Mouse (Mus musculus) MEL (cell line): ENCODE results near the gene Cblb. TPM values are rescaled to one million over a fixed set of nuclear protein-coding genes. Genes with fewer than 3 reads are reported as not detected.

ENCODE experiments used
- DNase-seq: peaks from one replicate; pipeline ENCODE4 v3.0.0; 2011; ENCODE audit warnings: low read depth, low spot score
- H3K27ac ChIP-seq: 2 replicates; pipeline ENCODE4 v1.5.1; 2012; ENCODE audit warnings: low read depth, mild to moderate bottlenecking, control low read depth, low read length, moderate library complexity; ENCODE audit not compliant: control insufficient read depth
- H3K27me3 ChIP-seq, 2 experiments: fragments of 150-350 bp in 1 of 2; sonication (generic) in 1 of 2; 2 replicates each; pipeline ENCODE4 v1.6.1; 2012; ENCODE audit warnings: low read length in 2 of 2, mild to moderate bottlenecking in 2 of 2, improper control_type of control experiment in 1 of 2, moderate library complexity in 1 of 2; ENCODE audit not compliant: insufficient read depth in 2 of 2, control insufficient read depth in 1 of 2
- H3K36me3 ChIP-seq, 2 experiments: 2 replicates each; pipeline ENCODE4 v1.6.1; 2012 to 2014; ENCODE audit warnings: low read length in 2 of 2, improper control_type of control experiment in 1 of 2, inconsistent platforms in 1 of 2, mild to moderate bottlenecking in 1 of 2; ENCODE audit not compliant: insufficient read depth in 2 of 2, control insufficient read depth in 1 of 2
- H3K4me1 ChIP-seq, 2 experiments: fragments of 150-350 bp in 1 of 2; sonication (generic) in 1 of 2; 2 replicates each; pipeline ENCODE4 v1.6.1; 2012; ENCODE audit warnings: low read length in 2 of 2, improper control_type of control experiment in 1 of 2, mild to moderate bottlenecking in 1 of 2; ENCODE audit not compliant: insufficient read depth in 2 of 2, control insufficient read depth in 1 of 2
- H3K4me3 ChIP-seq, 2 experiments: fragments of 150-350 bp in 1 of 2; sonication (generic) in 1 of 2; 2 replicates each; pipeline ENCODE4 v1.5.1; 2012; ENCODE audit warnings: low read depth in 2 of 2, low read length in 2 of 2, mild to moderate bottlenecking in 2 of 2, moderate library complexity in 2 of 2, control low read depth in 1 of 2, improper control_type of control experiment in 1 of 2; ENCODE audit not compliant: control insufficient read depth in 1 of 2, insufficient read depth in 1 of 2
- H3K79me2 ChIP-seq: 2 replicates; pipeline ENCODE4 v1.6.1; 2012; ENCODE audit warnings: mild to moderate bottlenecking, low read length, moderate library complexity; ENCODE audit not compliant: control insufficient read depth, poor library complexity, insufficient read depth
- H3K9ac ChIP-seq: 2 replicates; pipeline ENCODE4 v1.6.1; 2012; ENCODE audit warnings: low read depth, mild to moderate bottlenecking, control low read depth, low read length, moderate library complexity; ENCODE audit not compliant: control insufficient read depth, poor library complexity, severe bottlenecking
- H3K9me3 ChIP-seq: fragments of 150-350 bp; sonication (generic); replicated peaks from 2 replicates; pipeline ENCODE4 v1.6.1; 2012; ENCODE audit warnings: mild to moderate bottlenecking, low read length, improper control_type of control experiment, moderate library complexity; ENCODE audit not compliant: insufficient read depth
- BHLHE40 ChIP-seq: IDR thresholded peaks from 2 replicates; pipeline ENCODE4 v1.6.1; 2012; ENCODE audit warnings: low read depth, mild to moderate bottlenecking, inconsistent platforms, low read length, improper control_type of control experiment, borderline replicate concordance
- CHD1 ChIP-seq: IDR thresholded peaks from 2 replicates; pipeline ENCODE4 v1.6.1; 2012; ENCODE audit warnings: low read depth, mild to moderate bottlenecking, inconsistent platforms, low read length, improper control_type of control experiment
- CTCF ChIP-seq, 3 experiments: IDR thresholded peaks in 2 of 3; conservative IDR thresholded peaks in 1 of 3; 2 replicates each; pipeline ENCODE4 v1.5.1; 2011 to 2012; ENCODE audit warnings: low read length in 3 of 3, low read depth in 2 of 3, mild to moderate bottlenecking in 2 of 3, improper control_type of control experiment in 1 of 3, inconsistent platforms in 1 of 3, mixed read lengths in 1 of 3, moderate library complexity in 1 of 3; ENCODE audit not compliant: control insufficient read depth in 1 of 3, insufficient read depth in 1 of 3, poor library complexity in 1 of 3, severe bottlenecking in 1 of 3
- ELF1 ChIP-seq: IDR thresholded peaks from 2 replicates; pipeline ENCODE4 v1.6.1; 2014; ENCODE audit warnings: low read depth, mild to moderate bottlenecking, inconsistent platforms, low read length, improper control_type of control experiment, moderate library complexity
- EP300 ChIP-seq, 2 experiments: IDR thresholded peaks; 2 replicates each; pipeline ENCODE4 v1.6.1; 2011; ENCODE audit warnings: improper control_type of control experiment in 2 of 2, low read length in 2 of 2, low read depth in 1 of 2, mild to moderate bottlenecking in 1 of 2
- JUND ChIP-seq: IDR thresholded peaks from 2 replicates; pipeline ENCODE4 v1.6.1; 2011; ENCODE audit warnings: low read depth, mild to moderate bottlenecking, improper control_type of control experiment, low read length
- KAT2A ChIP-seq: conservative IDR thresholded peaks from 2 replicates; pipeline ENCODE4 v1.6.1; 2012; ENCODE audit warnings: low read depth, low read length, improper control_type of control experiment, inconsistent platforms
- MAFK ChIP-seq: IDR thresholded peaks from 2 replicates; pipeline ENCODE4 v1.6.1; 2011; ENCODE audit warnings: low read depth, mild to moderate bottlenecking, low read length, improper control_type of control experiment, borderline replicate concordance
- MAX ChIP-seq: IDR thresholded peaks from 2 replicates; pipeline ENCODE4 v1.6.1; 2011; ENCODE audit warnings: low read length, improper control_type of control experiment
- MEF2A ChIP-seq: IDR thresholded peaks from 2 replicates; pipeline ENCODE4 v1.6.1; 2014; ENCODE audit warnings: low read depth, mild to moderate bottlenecking, inconsistent platforms, low read length, improper control_type of control experiment; ENCODE audit not compliant: poor library complexity, insufficient replicate concordance, severe bottlenecking; ENCODE audit errors: extremely low read depth
- MXI1 ChIP-seq: IDR thresholded peaks from 2 replicates; pipeline ENCODE4 v1.6.1; 2011; ENCODE audit warnings: mild to moderate bottlenecking, low read depth, low read length, improper control_type of control experiment
- NELFE ChIP-seq: IDR thresholded peaks from 2 replicates; pipeline ENCODE4 v1.6.1; 2011; ENCODE audit warnings: low read depth, low read length, improper control_type of control experiment
- NRF1 ChIP-seq: IDR thresholded peaks from 2 replicates; pipeline ENCODE4 v1.6.1; 2014; ENCODE audit warnings: low read depth, mild to moderate bottlenecking, inconsistent platforms, low read length, improper control_type of control experiment, moderate library complexity; ENCODE audit not compliant: poor library complexity, insufficient read depth, severe bottlenecking
- POLR2A ChIP-seq, 2 experiments: IDR thresholded peaks; 2 replicates each; pipeline ENCODE4 v1.6.1; 2011 to 2012; ENCODE audit warnings: low read length in 2 of 2, mild to moderate bottlenecking in 2 of 2, control low read depth in 1 of 2, improper control_type of control experiment in 1 of 2, low read depth in 1 of 2, moderate library complexity in 1 of 2; ENCODE audit not compliant: control insufficient read depth in 1 of 2, insufficient read depth in 1 of 2, poor library complexity in 1 of 2
- POLR2AphosphoS5 ChIP-seq: IDR thresholded peaks from 2 replicates; pipeline ENCODE4 v1.6.1; 2012; ENCODE audit warnings: low read depth, borderline replicate concordance, mild to moderate bottlenecking, inconsistent platforms, low read length, moderate library complexity, mixed read lengths
- RAD21 ChIP-seq: IDR thresholded peaks from 2 replicates; pipeline ENCODE4 v1.6.1; 2011; ENCODE audit warnings: mild to moderate bottlenecking, low read depth, low read length, improper control_type of control experiment
- SIN3A ChIP-seq: IDR thresholded peaks from 2 replicates; pipeline ENCODE4 v1.6.1; 2012; ENCODE audit warnings: low read length, improper control_type of control experiment, inconsistent platforms
- TAL1 ChIP-seq: IDR thresholded peaks from 2 replicates; pipeline ENCODE4 v1.6.1; 2012; ENCODE audit warnings: mild to moderate bottlenecking, inconsistent platforms, low read length, moderate library complexity, mixed read lengths
- TCF12 ChIP-seq: IDR thresholded peaks from 2 replicates; pipeline ENCODE4 v1.6.1; 2014; ENCODE audit warnings: low read depth, mild to moderate bottlenecking, inconsistent platforms, low read length, improper control_type of control experiment, moderate library complexity
- UBTF ChIP-seq: IDR thresholded peaks from 2 replicates; pipeline ENCODE4 v1.6.1; 2012; ENCODE audit warnings: low read depth, mild to moderate bottlenecking, inconsistent platforms, low read length, improper control_type of control experiment, moderate library complexity, borderline replicate concordance; ENCODE audit not compliant: insufficient read depth
- USF2 ChIP-seq, 2 experiments: IDR thresholded peaks; 2 replicates each; pipeline ENCODE4 v1.6.1; 2011 to 2012; ENCODE audit warnings: improper control_type of control experiment in 2 of 2, low read length in 2 of 2, borderline replicate concordance in 1 of 2, inconsistent platforms in 1 of 2, low read depth in 1 of 2, mild to moderate bottlenecking in 1 of 2; ENCODE audit not compliant: insufficient read depth in 1 of 2
- ZC3H11A ChIP-seq: IDR thresholded peaks from 2 replicates; pipeline ENCODE4 v1.6.1; 2012; ENCODE audit warnings: low read depth, mild to moderate bottlenecking, inconsistent platforms, low read length, improper control_type of control experiment
- ZMIZ1 ChIP-seq: IDR thresholded peaks from 2 replicates; pipeline ENCODE4 v1.6.1; 2012; ENCODE audit warnings: low read depth, mild to moderate bottlenecking, inconsistent platforms, low read length, improper control_type of control experiment, moderate library complexity
- polyA plus RNA-seq, 2 experiments: library from polyadenylated mRNA; stranded (reverse) in 1 of 2; unstranded in 1 of 2; fragments of >175 nt in 1 of 2; fragments of >200 nt in 1 of 2; gene quantifications; 2 replicates each; pipeline versions ENCODE4 v1.2.1 to v1.2.4; 2012; ENCODE audit warnings: low replicate concordance in 2 of 2, low read depth in 1 of 2; ENCODE audit not compliant: insufficient read length in 2 of 2, insufficient read depth in 1 of 2, missing spikeins in 1 of 2
- total RNA-seq: library from RNA; depleted of rRNA; stranded (reverse); fragments of 300-350 nt; gene quantifications from 2 replicates; pipeline ENCODE4 v1.2.3, GENCODE M21; 2012

Cblb gene
- total and polyA plus RNA-seq, 3 experiments = 1.5 to 5.7 TPM; not detected in 1

- no peak overlapping the region for H3K9ac ChIP-seq
- no peak overlapping the region for H3K27ac ChIP-seq
- no peaks in the 10 kb centered on the region for H3K9me3 ChIP-seq
- H3K79me2 ChIP-seq = no peaks in the 10 kb centered on the region; the same call in 1 of the 2 replicates
- no peaks in the 10 kb centered on the region for H3K4me1 ChIP-seq
- no peaks in the 10 kb centered on the region for H3K36me3 ChIP-seq
- no peak for DNase-seq
- no peak overlapping the region for H3K4me3 ChIP-seq
- no peaks in the 10 kb centered on the region for H3K27me3 ChIP-seq
- TF ChIP-seq KAT2A = no peak
- TF ChIP-seq CHD1 = no peak
- no peak for TF ChIP-seq MEF2A
- TF ChIP-seq ELF1 = no peak
- TF ChIP-seq NRF1 = no peak
- TF ChIP-seq TCF12 = no peak
- no peak for TF ChIP-seq ZC3H11A
- no peak for TF ChIP-seq USF2 (IDR thresholded peaks at IDR 0.05; ENCODE audit: borderline replicate concordance in 1 of 2, insufficient read depth in 1 of 2, low read depth in 1 of 2, low read length in 2 of 2)
- no peak for TF ChIP-seq TAL1
- TF ChIP-seq, all 39 proteins: peak for 0
Observed at GRCm38 (mm10) chr16:52038821-52039220, 7.8 kb downstream of the Cblb start.

- no peak overlapping the region for H3K4me3 ChIP-seq
- peaks cover 0 to 2% of the 10 kb centered on the region in 2 experiments; a peak in 1 of 4 replicates for H3K4me1 ChIP-seq
- no peak overlapping the region for H3K27ac ChIP-seq
- H3K27me3 ChIP-seq = no peaks in the 10 kb centered on the region
- no peak overlapping the region for H3K9ac ChIP-seq
- TF ChIP-seq CTCF (IDR thresholded peaks at IDR 0.05 in 2 of 3, conservative IDR thresholded peaks at IDR 0.05 in 1 of 3; ENCODE audit: control insufficient read depth in 1 of 3, insufficient read depth in 1 of 3, low read depth in 2 of 3, low read length in 3 of 3, poor library complexity in 1 of 3, severe bottlenecking in 1 of 3) (no peak), POLR2A (IDR thresholded peaks at IDR 0.05; ENCODE audit: control insufficient read depth in 1 of 2, insufficient read depth in 1 of 2, low read depth in 1 of 2, low read length in 2 of 2, poor library complexity in 1 of 2) (no peak), SIN3A (no peak), POLR2AphosphoS5 (no peak), NELFE (no peak), RAD21 (no peak), EP300 (IDR thresholded peaks at IDR 0.05; ENCODE audit: low read depth in 1 of 2, low read length in 2 of 2) (no peak), JUND (no peak), MAFK (no peak), BHLHE40 (no peak), CHD1 (no peak), UBTF (no peak), MXI1 (no peak), MAX (no peak), ZMIZ1 (no peak)
- DNase-seq = no peak
- H3K79me2 ChIP-seq = no peaks in the 10 kb centered on the region; the same call in 1 of the 2 replicates
- peaks cover 0 to 5% of the 10 kb centered on the region in 2 experiments; a peak in 2 of 4 replicates for H3K36me3 ChIP-seq
- H3K9me3 ChIP-seq = no peaks in the 10 kb centered on the region
Observed at GRCm38 (mm10) chr16:52040937-52041336, 9.9 kb downstream of the Cblb start.
